Mouse (Mus musculus): Measurements from ENCODE around the gene Neu3.

DNA sequence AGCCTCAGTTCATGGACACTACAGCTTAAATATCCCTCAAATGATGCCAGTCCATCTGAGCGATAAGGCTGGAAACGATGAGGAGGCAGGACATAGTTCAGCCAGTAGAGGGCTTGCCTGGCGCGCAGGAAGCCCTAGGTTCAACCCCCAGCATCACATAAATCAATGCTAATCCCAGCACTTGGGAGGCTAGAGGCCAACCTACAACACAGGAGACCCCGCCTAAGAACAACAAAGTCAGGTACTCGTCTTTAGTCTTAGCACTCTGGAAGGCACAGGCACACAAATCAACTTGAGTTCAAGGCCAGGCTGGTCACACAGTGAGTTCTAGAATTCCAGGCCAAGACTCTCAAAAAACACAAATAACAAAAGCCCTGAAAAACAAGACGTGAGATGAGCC is 25.1 kb upstream of the Neu3 start:
- TF ChIP-seq POLR2A (IDR thresholded peaks at IDR 0.05; ENCODE audit: low read depth, low read length) (no peak), CTCF (IDR thresholded peaks at IDR 0.05; ENCODE audit: borderline replicate concordance, insufficient read depth, low read length) (no peak)

Measured in embryonic fibroblast, embryonic 13.5 days (primary cell).